Mouse (Mus musculus) liver, adult (tissue): Measurements from ENCODE around the gene Arnt2.

Experiments used
- GATA4 ChIP-seq: IDR thresholded peaks from 2 replicates; pipeline ENCODE4 v1.6.1; 2014; ENCODE audit warnings: mild to moderate bottlenecking, low read length; ENCODE audit not compliant: insufficient replicate concordance

Arnt2 gene

GRCm38 (mm10) chr7:84254916-84255315 is 155.1 kb downstream of the Arnt2 start:
- no peak for TF ChIP-seq GATA4

- no peak for TF ChIP-seq GATA4
These were observed 155.7 kb downstream of the Arnt2 start for GRCm38 (mm10) chr7:84254311-84254710.

- TF ChIP-seq GATA4 = no peak
These were observed 158.3 kb downstream of the Arnt2 start for GRCm38 (mm10) chr7:84251667-84252066.

- TF ChIP-seq GATA4 = no peak
These were observed 159.2 kb downstream of the Arnt2 start for GRCm38 (mm10) chr7:84250736-84251135.

- no peak for TF ChIP-seq GATA4
These were observed 160.0 kb downstream of the Arnt2 start for GRCm38 (mm10) chr7:84249951-84250350.

GRCm38 (mm10) chr7:84249381-84249780 is 160.6 kb downstream of the Arnt2 start:
- no peak for TF ChIP-seq GATA4

GRCm38 (mm10) chr7:84247960-84248665 is 161.9 kb downstream of the Arnt2 start:
- TF ChIP-seq GATA4 = no peak

GRCm38 (mm10) chr7:84246878-84247277 is 163.1 kb downstream of the Arnt2 start:
- no peak for TF ChIP-seq GATA4

- TF ChIP-seq GATA4 = no peak
These were observed 163.9 kb downstream of the Arnt2 start for GRCm38 (mm10) chr7:84246093-84246492.

GRCm38 (mm10) chr7:84240406-84240805 is 169.6 kb downstream of the Arnt2 start:
- no peak for TF ChIP-seq GATA4

- TF ChIP-seq GATA4 = no peak
These were observed 172.3 kb downstream of the Arnt2 start for GRCm38 (mm10) chr7:84237655-84238054.

GRCm38 (mm10) chr7:84231396-84231795 is 178.6 kb downstream of the Arnt2 start:
- no peak for TF ChIP-seq GATA4

- no peak for TF ChIP-seq GATA4
These were observed 182.3 kb downstream of the Arnt2 start for GRCm38 (mm10) chr7:84227652-84228051.

GRCm38 (mm10) chr7:84226909-84227308 is 183.1 kb downstream of the Arnt2 start:
- no peak for TF ChIP-seq GATA4

- no peak for TF ChIP-seq GATA4
These were observed 197.9 kb downstream of the Arnt2 start for GRCm38 (mm10) chr7:84212112-84212511.

- no peak for TF ChIP-seq GATA4
These were observed 199.2 kb downstream of the Arnt2 start for GRCm38 (mm10) chr7:84210585-84211291.
